Mouse (Mus musculus) T-cell, adult 2 months (primary cell): ENCODE measurements at regions not wholly inside any gene's neighbourhood (a gene's known extent, or its start where the extent isn't known, plus 50 kb on each side); places are given as distances from the start of the nearest gene placed in this dataset.

Experiments used
- DNase-seq: peaks from one replicate; pipeline ENCODE4 v3.0.0; 2022; ENCODE audit warnings: low spot score

- DNase-seq = no peak
These were observed 143.5 kb downstream of the Gm10260 start for GRCm38 (mm10) chr13:97616919-97617318.

DNA sequence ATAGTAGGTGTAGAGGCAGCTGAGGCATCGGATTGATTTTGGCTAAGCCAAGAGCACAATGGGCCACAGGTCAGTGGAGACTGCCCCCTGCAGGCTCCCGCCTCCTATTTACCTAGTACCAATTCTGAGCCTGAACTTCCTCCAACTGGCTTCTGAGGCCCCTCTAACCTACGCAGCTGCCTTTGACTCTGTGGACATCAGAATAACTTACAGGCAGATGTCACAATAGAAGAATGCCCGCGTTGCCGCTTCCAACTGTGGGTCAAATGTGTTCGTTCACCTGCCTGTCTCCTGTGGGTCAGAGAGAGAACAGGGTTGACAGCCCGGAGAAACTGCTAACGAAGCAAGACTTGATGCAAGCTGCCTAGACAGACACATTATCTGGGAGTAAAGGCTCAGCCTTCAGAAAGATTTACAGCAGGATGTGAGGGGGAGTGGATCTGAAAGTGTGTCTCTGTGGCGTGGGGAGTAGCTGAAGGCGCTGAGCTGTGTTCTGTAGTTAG is 153.2 kb downstream of the Gm10260 start:
- peak; percentile 58 for DNase-seq

DNA sequence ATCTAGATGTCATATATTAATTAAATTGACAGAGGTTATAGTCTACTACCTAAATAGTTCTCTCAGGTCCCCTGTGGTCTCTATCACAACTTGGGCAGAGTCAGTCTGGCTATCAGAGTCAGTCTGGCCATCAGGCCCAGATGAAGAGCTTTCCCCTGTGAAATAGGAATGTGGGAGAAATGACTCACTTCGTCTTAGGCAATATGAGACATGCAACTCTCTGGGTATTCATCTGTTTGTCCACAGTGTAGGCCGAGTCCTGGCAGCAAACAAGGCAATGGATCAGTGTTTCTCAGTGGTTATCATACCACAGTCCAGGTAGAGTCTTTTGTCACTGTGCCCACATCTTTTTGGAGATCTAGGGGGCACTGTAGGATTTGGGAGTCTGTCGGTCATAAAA is 156.0 kb downstream of the Gm10260 start:
- DNase-seq = no peak

- no peak for DNase-seq
These were observed 159.2 kb downstream of the Gm10260 start for GRCm38 (mm10) chr13:97601135-97601730.

DNA sequence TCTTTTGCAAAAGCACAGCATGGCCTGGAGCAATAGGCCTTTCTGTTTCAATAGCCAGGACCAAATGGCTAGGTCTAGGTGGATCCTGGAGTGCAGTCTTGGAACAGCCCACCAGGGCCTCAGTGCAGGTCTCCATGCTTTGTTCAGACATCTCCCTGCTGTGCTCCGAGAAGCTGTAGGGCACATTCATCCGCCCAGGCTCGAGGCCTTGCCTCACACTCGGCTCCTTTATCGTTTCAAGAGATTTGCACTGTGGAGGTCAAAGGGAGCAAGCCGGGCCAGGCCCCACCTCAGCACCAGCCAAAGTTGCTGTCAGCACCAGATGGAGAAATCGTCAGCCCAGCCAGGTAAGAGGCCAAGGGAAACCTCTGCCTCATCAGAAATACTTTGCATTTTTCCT is 160.3 kb downstream of the Gm10260 start:
- DNase-seq = no peak

- no peak for DNase-seq
These were observed 161.7 kb downstream of the Gm10260 start for GRCm38 (mm10) chr13:97598507-97599431.

DNA sequence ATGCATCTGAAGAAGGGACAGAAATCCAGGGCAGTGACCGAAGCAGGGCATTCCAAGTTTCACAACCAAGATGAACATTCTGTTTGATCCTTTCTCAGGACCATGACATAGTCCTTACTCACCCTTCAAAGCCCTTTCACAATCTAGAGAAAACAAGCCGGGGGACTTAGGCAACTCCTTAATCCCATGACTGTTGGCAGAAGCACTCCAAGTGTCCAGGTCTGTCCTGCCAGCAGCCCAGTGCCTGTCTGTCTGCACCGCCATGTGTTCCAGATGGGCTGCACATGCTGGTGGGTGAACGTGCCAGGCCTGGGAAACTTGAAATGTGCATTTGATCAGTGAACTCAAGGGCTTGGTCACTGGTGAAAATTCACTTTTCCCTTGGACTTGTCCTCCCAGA is 165.6 kb downstream of the Gm10260 start:
- DNase-seq = no peak

GRCm38 (mm10) chr13:97589626-97590025 is 170.8 kb downstream of the Gm10260 start:
- DNase-seq = no peak

- DNase-seq = no peak
These were observed 172.3 kb downstream of the Gm10260 start for GRCm38 (mm10) chr13:97588085-97588484.

DNA sequence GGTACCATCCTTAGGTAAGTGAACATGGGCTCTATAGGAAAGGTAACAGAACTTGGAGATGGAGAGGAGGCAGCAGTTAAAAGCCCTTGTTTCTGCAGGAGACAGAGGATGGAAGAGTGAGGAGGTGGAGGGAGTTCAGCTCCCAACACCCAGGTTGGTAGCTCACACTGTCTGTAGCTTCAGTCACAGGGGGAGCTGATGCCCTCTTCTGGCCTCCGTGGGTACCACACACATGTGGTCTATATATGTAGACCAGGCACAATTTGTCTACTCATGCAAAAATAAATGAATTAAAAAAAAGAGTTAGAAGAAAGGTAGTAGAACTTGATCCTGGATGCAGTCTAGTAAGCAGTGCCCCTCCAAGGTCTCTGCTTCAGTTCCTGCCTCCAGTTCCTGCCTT is 173.3 kb downstream of the Gm10260 start:
- DNase-seq = no peak

GRCm38 (mm10) chr13:97584045-97584444 is 176.4 kb downstream of the Gm10260 start:
- DNase-seq = no peak

DNA sequence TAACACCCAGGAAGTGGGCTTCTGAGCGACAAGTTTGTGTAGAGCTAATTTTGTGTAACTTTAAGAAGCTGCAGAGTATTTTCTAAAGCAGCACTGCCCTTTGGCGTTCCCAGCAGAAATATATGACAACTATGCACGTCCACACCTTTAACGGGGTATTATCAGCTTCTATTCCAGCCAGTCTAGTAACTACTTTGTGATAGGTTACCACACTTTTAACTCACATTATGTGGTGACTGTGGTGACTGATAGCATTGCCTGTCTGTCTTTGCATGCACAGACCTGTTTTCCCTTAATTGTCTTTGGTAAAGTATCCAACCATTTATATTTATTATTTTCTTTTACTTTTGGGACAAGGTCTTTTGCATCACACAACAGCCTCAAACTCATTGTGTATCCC is 179.1 kb downstream of the Gm10260 start:
- DNase-seq = no peak

DNA sequence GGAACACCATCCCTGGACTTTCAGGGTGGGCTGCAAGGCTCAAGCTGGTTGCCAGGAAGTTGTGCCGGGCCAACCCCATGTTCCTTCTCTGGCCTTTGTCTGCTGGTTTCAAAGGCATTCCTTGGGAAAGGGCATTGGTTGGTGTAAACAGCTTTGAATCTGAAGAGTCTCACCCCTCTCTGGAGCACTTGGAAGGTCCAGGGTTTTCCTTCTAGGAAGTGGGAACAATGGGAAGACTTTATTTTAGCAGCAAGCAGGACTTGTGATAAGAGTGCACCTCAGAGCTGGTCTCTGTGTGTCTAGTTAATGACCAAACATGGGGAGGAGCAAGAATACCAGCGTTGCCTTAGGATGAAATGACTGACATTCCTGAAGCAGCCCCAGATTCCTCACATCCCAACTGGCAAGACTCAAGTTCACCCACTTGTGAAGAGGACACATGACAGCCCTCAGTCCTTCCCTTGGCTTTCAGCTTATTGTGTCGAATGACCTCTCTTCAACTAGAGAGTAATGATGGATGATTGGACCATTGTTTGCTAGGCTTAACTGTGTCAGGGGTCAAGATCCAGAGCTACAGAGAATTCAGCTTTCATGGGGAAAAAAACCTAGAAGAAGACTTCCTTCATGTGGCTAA is 180.1 kb downstream of the Gm10260 start:
- no peak for DNase-seq

GRCm38 (mm10) chr13:97578595-97578994 is 181.8 kb downstream of the Gm10260 start:
- DNase-seq = no peak

DNA sequence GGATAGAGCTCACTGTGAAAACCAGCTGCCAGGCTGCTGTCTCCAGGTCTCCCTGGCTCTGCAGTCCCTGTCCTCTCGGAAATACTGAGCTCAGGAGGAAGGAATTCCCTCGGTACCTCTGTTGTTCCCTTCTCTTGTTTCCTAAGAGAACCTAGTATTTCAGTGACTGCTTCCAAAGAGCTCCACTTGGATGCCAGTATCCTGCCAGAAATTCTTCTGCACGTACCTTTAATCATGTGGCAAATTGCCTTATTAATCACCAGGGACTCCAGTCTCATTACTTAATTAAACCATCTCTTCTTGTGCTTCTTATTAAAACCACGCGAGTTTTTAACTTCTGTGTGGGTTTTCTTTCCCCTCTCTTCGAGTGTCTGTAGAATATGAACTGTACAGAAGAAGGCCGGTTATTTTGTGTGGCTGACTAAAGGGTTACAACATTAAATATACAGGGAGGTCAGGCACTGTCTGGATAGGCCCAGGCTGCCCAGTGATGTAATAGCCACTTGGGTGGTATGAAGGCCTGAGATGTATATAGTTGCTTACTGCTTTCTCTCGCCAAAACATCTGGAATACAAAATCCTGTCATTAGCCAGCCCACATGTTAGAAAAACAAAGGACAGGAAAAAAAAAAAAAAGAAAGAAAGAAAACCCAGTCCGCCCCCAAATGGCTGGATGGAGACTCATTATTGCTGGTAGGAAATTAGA is 183.2 kb downstream of the Gm10260 start:
- no peak for DNase-seq

GRCm38 (mm10) chr13:97573601-97574000 is 186.8 kb downstream of the Gm10260 start:
- no peak for DNase-seq

DNA sequence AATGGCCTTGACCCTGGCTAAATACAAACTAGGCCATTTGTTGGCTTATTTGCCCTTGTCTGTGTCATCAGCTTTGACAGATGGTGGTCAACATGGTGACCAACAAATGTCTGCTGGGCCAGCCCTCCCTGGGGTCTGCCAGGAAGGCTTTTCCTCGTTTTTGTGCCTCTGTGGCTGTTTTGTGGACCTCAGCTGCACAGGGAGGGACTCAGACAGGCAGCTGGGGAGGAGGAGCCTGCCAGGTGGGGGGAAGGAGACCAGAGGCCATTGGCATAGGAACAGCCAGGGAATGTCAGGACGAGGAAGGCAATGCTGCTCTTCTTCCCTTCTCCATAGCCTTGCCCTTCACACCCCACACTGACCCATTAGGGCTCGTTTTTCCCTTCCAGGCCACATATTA is 188.1 kb downstream of the Gm10260 start:
- no peak for DNase-seq

DNA sequence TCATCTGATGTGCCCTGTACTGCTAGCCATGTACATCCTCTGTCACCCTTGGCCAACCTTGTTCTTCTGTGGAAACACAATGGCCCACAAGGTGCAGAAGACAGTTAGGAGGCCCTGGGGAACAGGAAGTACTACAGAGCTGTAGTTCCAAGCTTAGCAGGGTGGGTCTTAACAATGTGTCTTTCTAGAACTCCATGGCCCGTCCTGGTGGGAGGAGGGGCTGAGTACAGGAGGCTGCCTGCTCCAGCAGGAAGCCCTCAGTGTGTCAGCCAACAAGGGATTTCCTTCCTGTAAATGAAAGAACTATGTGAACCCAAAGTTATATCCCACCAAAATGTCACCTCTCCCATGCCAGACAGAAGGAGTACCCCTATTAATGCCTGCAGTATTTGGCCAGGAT is 190.4 kb downstream of the Gm10260 start:
- DNase-seq = no peak

DNA sequence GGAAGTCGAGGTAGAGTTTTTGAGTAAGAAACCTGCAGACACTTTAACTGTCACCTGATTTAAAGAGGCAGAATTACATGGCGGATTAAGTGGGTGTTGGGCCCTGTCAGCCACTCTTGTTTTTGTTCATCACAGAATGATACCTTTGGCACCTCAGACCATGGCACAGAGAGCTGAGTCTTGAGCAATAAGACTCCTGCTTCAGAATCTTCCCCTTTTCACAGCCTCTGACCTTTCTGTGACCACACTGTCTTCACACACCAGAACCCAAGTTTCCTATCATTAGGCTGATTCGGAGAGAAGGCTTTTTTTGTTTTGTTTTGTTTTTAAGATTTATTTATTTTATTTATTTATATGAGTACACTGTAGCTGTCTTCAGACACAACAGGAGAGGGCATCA is 192.8 kb downstream of the Gm10260 start:
- DNase-seq = no peak

DNA sequence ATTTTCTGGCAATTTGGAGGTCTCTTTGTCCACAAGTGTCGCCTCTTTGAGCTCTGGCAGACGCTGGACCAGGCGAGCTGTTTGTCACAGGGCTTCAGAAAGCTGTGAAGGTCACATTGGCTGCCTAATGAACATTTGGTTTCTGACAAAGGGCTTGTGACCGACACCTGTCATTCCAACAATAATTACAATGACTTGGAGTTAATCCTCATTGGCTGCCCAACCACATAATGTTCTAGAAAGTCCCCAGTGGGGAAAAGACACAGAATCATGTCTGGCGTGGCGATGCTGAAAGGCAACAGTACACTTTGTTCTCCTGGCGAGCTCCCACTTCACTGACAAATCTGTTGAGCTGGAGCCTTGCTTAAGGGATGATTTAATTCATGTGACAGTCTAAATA is 194.4 kb downstream of the Gm10260 start:
- no peak for DNase-seq

- DNase-seq = no peak
These were observed 198.2 kb downstream of the Gm10260 start for GRCm38 (mm10) chr13:97562241-97562640.

- no peak for DNase-seq
These were observed 199.6 kb downstream of the Gm10260 start for GRCm38 (mm10) chr13:97560789-97561188.
